Mouse (Mus musculus) forebrain, embryonic 12.5 days (tissue): Measurements from ENCODE around the gene Xab2. TPM values are rescaled to one million over a fixed set of nuclear protein-coding genes. Genes with fewer than 3 reads are reported as not detected.

Experiments
- ATAC-seq: fragments of 200-750 bp; cut with Nextera tagmentation; 2 replicates; pipeline ENCODE4 v1.8.0; 2017; ENCODE audit warnings: moderate TSS enrichment; ENCODE audit not compliant: low FRiP score
- H3K27ac ChIP-seq: fragments of 300-500 bp; sonication (generic); 2 replicates; pipeline ENCODE4 v1.5.1; 2016; ENCODE audit warnings: mild to moderate bottlenecking
- H3K27me3 ChIP-seq: fragments of 300-500 bp; sonication (generic); 2 replicates; pipeline ENCODE4 v1.6.1; 2016; ENCODE audit warnings: mild to moderate bottlenecking
- H3K36me3 ChIP-seq: fragments of 300-500 bp; sonication (generic); replicated peaks from 2 replicates; pipeline ENCODE4 v1.6.1; 2016; ENCODE audit warnings: mild to moderate bottlenecking
- H3K4me1 ChIP-seq: fragments of 300-500 bp; sonication (generic); 2 replicates; pipeline ENCODE4 v1.6.1; 2016
- H3K4me2 ChIP-seq: fragments of 300-500 bp; sonication (generic); 2 replicates; pipeline ENCODE4 v1.6.1; 2016; ENCODE audit warnings: mild to moderate bottlenecking, moderate library complexity
- H3K4me3 ChIP-seq: fragments of 300-500 bp; sonication (generic); replicated peaks from 2 replicates; pipeline ENCODE4 v1.5.1; 2016; ENCODE audit warnings: mild to moderate bottlenecking
- H3K9ac ChIP-seq: fragments of 300-500 bp; sonication (generic); 2 replicates; pipeline ENCODE4 v1.6.1; 2016; ENCODE audit warnings: mild to moderate bottlenecking
- H3K9me3 ChIP-seq: fragments of 300-500 bp; sonication (generic); 2 replicates; pipeline ENCODE4 v1.6.1; 2016
- WGBS: fragments of 180-500 bp; shearing (Covaris S2); methylation state at CpG from one replicate; pipeline ENCODE4 v1.1.7; 2016; 5-methylcytosine and 5-hydroxymethylcytosine counted together
- polyA plus RNA-seq: library from polyadenylated mRNA; unstranded; fragments of >200 nt; fragmentation: Nextera tagmentation; extraction: Ambion mirVana; gene quantifications from 2 replicates; pipeline ENCODE4 v1.2.1, GENCODE M21; 2016

The Xab2 gene
- polyA plus RNA-seq: 65.8 and 68.7 TPM in 2 replicates

GRCm38 (mm10) chr8:3621199-3621970 lies at the start of gene Xab2, which contains the start of gene Pet100:
Gene Xab2 (minus strand): TSS chr8:3621316.
Gene Pet100 (plus strand): TSS chr8:3621548.
- Histone ChIP-seq H3K9me3 (no peaks in the 10 kb centered on the region), H3K4me2 (peak within 1 kb of the TSS; percentile 87), H3K9ac (peak within 1 kb of the TSS; percentile 76), H3K4me1 (peaks cover 23% of the 10 kb centered on the region), H3K36me3 (peaks cover 21% of the 10 kb centered on the region), H3K27ac (no peak within 1 kb of the TSS), H3K4me3 (peak within 1 kb of the TSS; percentile 85), H3K27me3 (no peaks in the 10 kb centered on the region)
- under 1% methylated on average over 37 of the region's 37 CpGs for WGBS
- peak; percentile 98 for ATAC-seq

- Histone ChIP-seq H3K4me2 (no peak overlapping the region), H3K27me3 (no peaks in the 10 kb centered on the region), H3K9ac (no peak overlapping the region), H3K27ac (no peak overlapping the region), H3K4me1 (peaks cover 6% of the 10 kb centered on the region; the same call in 1 of the 2 replicates), H3K9me3 (no peaks in the 10 kb centered on the region), H3K36me3 (no peaks in the 10 kb centered on the region), H3K4me3 (no peak overlapping the region)
- no peak for ATAC-seq
- WGBS: 88% methylated on average over 2 of the region's 2 CpGs
These were observed 49.3 kb upstream of the Xab2 start for GRCm38 (mm10) chr8:3670388-3670787.

GRCm38 (mm10) chr8:3665507-3665906 lies 44.4 kb upstream of the Xab2 start, which contains the start of gene Mcemp1:
Gene Mcemp1 (plus strand): TSS chr8:3665754.
- Histone ChIP-seq H3K4me2 (no peak within 1 kb of the TSS), H3K27ac (no peak within 1 kb of the TSS), H3K4me3 (no peak within 1 kb of the TSS), H3K27me3 (no peaks in the 10 kb centered on the region), H3K9ac (no peak within 1 kb of the TSS), H3K4me1 (no peaks in the 10 kb centered on the region), H3K36me3 (no peaks in the 10 kb centered on the region), H3K9me3 (no peaks in the 10 kb centered on the region)
- 82% methylated on average over 6 of the region's 6 CpGs for WGBS
- ATAC-seq: no peak

GRCm38 (mm10) chr8:3664405-3664804 lies 43.3 kb upstream of the Xab2 start:
- WGBS: 64% methylated on average over 5 of the region's 5 CpGs
- no peak overlapping the region for H3K27ac ChIP-seq
- H3K9ac ChIP-seq: no peak overlapping the region
- ATAC-seq: no peak
- H3K27me3 ChIP-seq: no peaks in the 10 kb centered on the region
- H3K9me3 ChIP-seq: no peaks in the 10 kb centered on the region
- no peak overlapping the region for H3K4me2 ChIP-seq
- H3K4me1 ChIP-seq: no peaks in the 10 kb centered on the region
- H3K36me3 ChIP-seq: no peaks in the 10 kb centered on the region
- H3K4me3 ChIP-seq: no peak overlapping the region

- ATAC-seq: no peak
- no peak overlapping the region for H3K27ac ChIP-seq
- H3K9ac ChIP-seq: no peak overlapping the region
- H3K4me3 ChIP-seq: no peak overlapping the region
- H3K9me3 ChIP-seq: no peaks in the 10 kb centered on the region
- 83% methylated on average over 8 of the region's 8 CpGs for WGBS
- no peak overlapping the region for H3K4me2 ChIP-seq
- H3K4me1 ChIP-seq: peaks cover 10% of the 10 kb centered on the region
- H3K36me3 ChIP-seq: no peaks in the 10 kb centered on the region
- H3K27me3 ChIP-seq: no peaks in the 10 kb centered on the region
These were observed 39.8 kb upstream of the Xab2 start for GRCm38 (mm10) chr8:3660889-3661288.

GRCm38 (mm10) chr8:3656725-3657381 lies 35.7 kb upstream of the Xab2 start:
- ATAC-seq: peak; percentile 76; the same call in 1 of the 2 replicates
- WGBS: 20% methylated on average over 7 of the region's 7 CpGs
- peak overlapping the region; percentile 40 for H3K4me2 ChIP-seq

GRCm38 (mm10) chr8:3655526-3655925 lies 34.4 kb upstream of the Xab2 start, which contains the start of gene Retn:
Gene Retn (plus strand): TSS chr8:3655770.
- Histone ChIP-seq H3K27me3 (no peaks in the 10 kb centered on the region), H3K36me3 (no peaks in the 10 kb centered on the region), H3K27ac (no peak within 1 kb of the TSS), H3K4me1 (peaks cover 10% of the 10 kb centered on the region), H3K4me3 (no peak within 1 kb of the TSS), H3K9ac (no peak within 1 kb of the TSS), H3K9me3 (no peaks in the 10 kb centered on the region), H3K4me2 (no peak within 1 kb of the TSS)
- no peak for ATAC-seq
- WGBS: 86% methylated on average over 3 of the region's 3 CpGs

More at GRCm38 (mm10) chr8:3656725-3657381, 35.7 kb upstream of the Xab2 start:
- Histone ChIP-seq H3K36me3 (no peaks in the 10 kb centered on the region), H3K27me3 (no peaks in the 10 kb centered on the region), H3K27ac (0 out of 2 replicates have a peak overlapping the region, but pooled peaks have one; percentile 19), H3K9me3 (no peaks in the 10 kb centered on the region), H3K4me3 (no peak overlapping the region), H3K9ac (no peak overlapping the region; the same call in 1 of the 2 replicates), H3K4me1 (peaks cover 10% of the 10 kb centered on the region)

- WGBS: 78% methylated on average over 11 of the region's 11 CpGs
- Histone ChIP-seq H3K27ac (no peak overlapping the region), H3K9me3 (no peaks in the 10 kb centered on the region), H3K36me3 (no peaks in the 10 kb centered on the region), H3K9ac (no peak overlapping the region), H3K27me3 (no peaks in the 10 kb centered on the region), H3K4me1 (peaks cover 10% of the 10 kb centered on the region), H3K4me3 (no peak overlapping the region), H3K4me2 (no peak overlapping the region)
- ATAC-seq: no peak
These were observed 33.8 kb upstream of the Xab2 start for GRCm38 (mm10) chr8:3654726-3655508.

- Histone ChIP-seq H3K4me3 (no peak overlapping the region), H3K4me2 (no peak overlapping the region), H3K9me3 (no peaks in the 10 kb centered on the region), H3K27me3 (no peaks in the 10 kb centered on the region), H3K36me3 (no peaks in the 10 kb centered on the region), H3K4me1 (peaks cover 10% of the 10 kb centered on the region), H3K9ac (no peak overlapping the region), H3K27ac (no peak overlapping the region)
- no peak for ATAC-seq
- WGBS: 71% methylated on average over 3 of the region's 3 CpGs
These were observed 31.7 kb upstream of the Xab2 start for GRCm38 (mm10) chr8:3652845-3653244.

- Histone ChIP-seq H3K9me3 (no peaks in the 10 kb centered on the region), H3K27me3 (no peaks in the 10 kb centered on the region), H3K36me3 (no peaks in the 10 kb centered on the region), H3K4me3 (no peak overlapping the region), H3K9ac (no peak overlapping the region), H3K4me2 (no peak overlapping the region), H3K4me1 (no peaks in the 10 kb centered on the region), H3K27ac (no peak overlapping the region)
- no peak for ATAC-seq
- 35% methylated on average over 1 of the region's 1 CpGs for WGBS
These were observed 27.9 kb upstream of the Xab2 start for GRCm38 (mm10) chr8:3648990-3649389.

GRCm38 (mm10) chr8:3648268-3648667 lies 27.2 kb upstream of the Xab2 start:
- Histone ChIP-seq H3K9me3 (no peaks in the 10 kb centered on the region), H3K4me2 (no peak overlapping the region), H3K36me3 (no peaks in the 10 kb centered on the region), H3K4me3 (no peak overlapping the region), H3K9ac (no peak overlapping the region), H3K27ac (no peak overlapping the region), H3K27me3 (no peaks in the 10 kb centered on the region), H3K4me1 (no peaks in the 10 kb centered on the region)
- ATAC-seq: no peak
- 73% methylated on average over 2 of the region's 2 CpGs for WGBS

GRCm38 (mm10) chr8:3647561-3647960 lies 26.4 kb upstream of the Xab2 start:
- whole genome bisulfite sequencing: 79% methylated on average over 4 of the region's 4 CpGs

More at GRCm38 (mm10) chr8:3647561-3647960, 26.4 kb upstream of the Xab2 start:
- Histone ChIP-seq H3K27ac (no peak overlapping the region), H3K9me3 (no peaks in the 10 kb centered on the region), H3K36me3 (no peaks in the 10 kb centered on the region), H3K4me2 (no peak overlapping the region), H3K4me3 (no peak overlapping the region), H3K4me1 (no peaks in the 10 kb centered on the region), H3K27me3 (no peaks in the 10 kb centered on the region), H3K9ac (no peak overlapping the region)
- no peak for ATAC-seq
